Mouse (Mus musculus) kidney, embryonic 16.5 days (tissue): Measurements from ENCODE around the gene Lbr. TPM values are rescaled to one million over a fixed set of nuclear protein-coding genes. Genes with fewer than 3 reads are reported as not detected.
"Not testable (repeated sequence)": the region's sequence is repeated elsewhere in the genome, so short reads cannot be mapped to it uniquely, and the experiment has no call there.

Experiments
- ATAC-seq: fragments of 200-750 bp; cut with Nextera tagmentation; 2 replicates; pipeline ENCODE4 v1.8.0; 2017; ENCODE audit warnings: moderate TSS enrichment; ENCODE audit not compliant: low FRiP score, low TSS enrichment
- H3K27ac ChIP-seq: fragments of 300-500 bp; sonication (generic); 2 replicates; pipeline ENCODE4 v1.5.1; 2014; ENCODE audit warnings: low read length
- H3K27me3 ChIP-seq: fragments of 300-500 bp; sonication (generic); 2 replicates; pipeline ENCODE4 v1.6.1; 2014; ENCODE audit warnings: low read length, control low read depth, mixed read lengths; ENCODE audit not compliant: insufficient read depth
- H3K36me3 ChIP-seq: fragments of 300-500 bp; sonication (generic); 2 replicates; pipeline ENCODE4 v1.6.1; 2014; ENCODE audit warnings: low read length, control low read depth, mixed read lengths; ENCODE audit not compliant: insufficient read depth
- H3K4me1 ChIP-seq: fragments of 300-500 bp; sonication (generic); 2 replicates; pipeline ENCODE4 v1.6.1; 2014; ENCODE audit warnings: low read length, control low read depth, mixed read lengths; ENCODE audit not compliant: insufficient read depth
- H3K4me2 ChIP-seq: fragments of 300-500 bp; sonication (generic); replicated peaks from 2 replicates; pipeline ENCODE4 v1.6.1; 2014; ENCODE audit warnings: low read depth, low read length
- H3K4me3 ChIP-seq: fragments of 300-500 bp; sonication (generic); 2 replicates; pipeline ENCODE4 v1.5.1; 2014; ENCODE audit warnings: mild to moderate bottlenecking, low read length
- H3K9ac ChIP-seq: fragments of 300-500 bp; sonication (generic); replicated peaks from 2 replicates; pipeline ENCODE4 v1.6.1; 2014; ENCODE audit warnings: low read length
- H3K9me3 ChIP-seq: fragments of 300-500 bp; sonication (generic); 2 replicates; pipeline ENCODE4 v1.6.1; 2016; ENCODE audit warnings: low read length, control low read depth
- WGBS: fragments of 180-500 bp; shearing (Covaris S2); extraction: QIAGEN DNeasy Blood & Tissue Kit; methylation state at CpG from one replicate; pipeline ENCODE4 v1.1.7; 2014; 5-methylcytosine and 5-hydroxymethylcytosine counted together
- polyA plus RNA-seq: library from polyadenylated mRNA; unstranded; fragments of >200 nt; fragmentation: Nextera tagmentation; extraction: Ambion mirVana; gene quantifications from 2 replicates; pipeline ENCODE4 v1.2.1, GENCODE M21; 2015

Gene Lbr
- polyA plus RNA-seq, 1 experiment from 2014 or later: 107 TPM

- Histone ChIP-seq H3K27ac (no peak overlapping the region), H3K27me3 (no peaks in the 10 kb centered on the region), H3K9me3 (no peaks in the 10 kb centered on the region), H3K9ac (no peak overlapping the region), H3K4me2 (no peak overlapping the region), H3K4me3 (no peak overlapping the region), H3K36me3 (no peaks in the 10 kb centered on the region), H3K4me1 (no peaks in the 10 kb centered on the region; the same call in 1 of the 2 replicates)
- 39% methylated on average over 2 of the region's 2 CpGs for WGBS
- no peak for ATAC-seq
Measured at GRCm38 (mm10) chr1:181793541-181793940, 49.3 kb downstream of the Lbr start.

DNA sequence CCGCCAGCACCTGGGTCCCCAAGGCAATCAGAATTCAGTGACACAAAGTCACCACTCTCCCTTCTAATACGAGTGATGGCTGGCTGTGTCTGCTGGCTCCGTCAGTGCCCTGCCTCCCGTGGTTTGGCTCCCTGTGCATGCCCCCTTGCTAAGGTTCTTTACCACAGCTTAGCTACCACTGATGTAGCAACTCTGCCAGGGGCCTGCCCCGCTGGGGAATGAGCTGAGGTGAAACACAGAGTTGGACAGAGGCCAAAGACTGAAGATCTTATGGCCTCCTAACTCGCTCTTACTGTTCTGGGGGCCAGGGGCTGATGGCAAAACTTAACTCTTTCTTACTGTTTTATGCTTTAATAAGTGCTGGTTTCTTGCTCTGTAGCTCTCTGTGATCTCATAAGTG lies 52.9 kb downstream of the Lbr start:
- ATAC-seq: no peak
- H3K9me3 ChIP-seq: peaks cover 7% of the 10 kb centered on the region; the same call in 1 of the 2 replicates
- no peak overlapping the region for H3K4me2 ChIP-seq
- H3K27ac ChIP-seq: peak overlapping the region; percentile 8; the same call in 1 of the 2 replicates
- H3K9ac ChIP-seq: no peak overlapping the region
- H3K27me3 ChIP-seq: no peaks in the 10 kb centered on the region
- no peak overlapping the region for H3K4me3 ChIP-seq
- H3K4me1 ChIP-seq: no peaks in the 10 kb centered on the region; the same call in 1 of the 2 replicates
- WGBS: 40% methylated on average over 6 of the region's 6 CpGs
- H3K36me3 ChIP-seq: no peaks in the 10 kb centered on the region

GRCm38 (mm10) chr1:181782600-181782999 lies 60.2 kb downstream of the Lbr start:
- H3K4me3 ChIP-seq, H3K9me3 ChIP-seq, H3K4me2 ChIP-seq, H3K4me1 ChIP-seq, H3K27me3 ChIP-seq, ATAC-seq, H3K36me3 ChIP-seq, H3K27ac ChIP-seq, H3K9ac ChIP-seq: not testable (repeated sequence)
- 97% methylated on average over 11 of the region's 11 CpGs for WGBS

GRCm38 (mm10) chr1:181776541-181776940 lies 66.3 kb downstream of the Lbr start:
- ATAC-seq: no peak
- H3K36me3 ChIP-seq: no peaks in the 10 kb centered on the region
- no peak overlapping the region for H3K27ac ChIP-seq
- H3K4me3 ChIP-seq: no peak overlapping the region
- H3K4me1 ChIP-seq: no peaks in the 10 kb centered on the region
- WGBS: 50% methylated on average over 1 of the region's 1 CpGs
- H3K9me3 ChIP-seq: no peaks in the 10 kb centered on the region
- no peaks in the 10 kb centered on the region for H3K27me3 ChIP-seq
- H3K4me2 ChIP-seq: no peak overlapping the region
- no peak overlapping the region for H3K9ac ChIP-seq

GRCm38 (mm10) chr1:181771871-181772270 lies 71.0 kb downstream of the Lbr start:
- Histone ChIP-seq H3K27ac (no peak overlapping the region), H3K4me1 (no peaks in the 10 kb centered on the region), H3K9me3 (peaks cover 4% of the 10 kb centered on the region; the same call in 1 of the 2 replicates), H3K4me2 (no peak overlapping the region), H3K27me3 (no peaks in the 10 kb centered on the region), H3K4me3 (no peak overlapping the region), H3K9ac (no peak overlapping the region), H3K36me3 (no peaks in the 10 kb centered on the region)
- 93% methylated on average over 3 of the region's 3 CpGs for WGBS
- no peak for ATAC-seq

GRCm38 (mm10) chr1:181769392-181769791 lies 73.5 kb downstream of the Lbr start:
- no peak overlapping the region for H3K9ac ChIP-seq
- no peak overlapping the region for H3K4me2 ChIP-seq
- H3K27me3 ChIP-seq: no peaks in the 10 kb centered on the region
- H3K4me1 ChIP-seq: no peaks in the 10 kb centered on the region
- no peak overlapping the region for H3K4me3 ChIP-seq
- WGBS: 62% methylated on average over 14 of the region's 14 CpGs
- peaks cover 4% of the 10 kb centered on the region; the same call in 1 of the 2 replicates for H3K9me3 ChIP-seq
- H3K36me3 ChIP-seq: no peaks in the 10 kb centered on the region
- H3K27ac ChIP-seq: no peak overlapping the region
- ATAC-seq: no peak

Other genes starting within 250 kb of the Lbr start
- 10.8 and 14.8 TPM in 2 replicates for gene Enah, start 176.9 kb upstream of the Lbr start, polyA plus RNA-seq